Mouse (Mus musculus) kidney, postnatal 10 days (tissue): ENCODE measurements around the gene Zmym6.
"Not testable (repeated sequence)": the region's sequence is repeated elsewhere in the genome, so short reads cannot be mapped to it uniquely, and the experiment has no call there.

Source experiments
- DNase-seq: peaks from one replicate; pipeline ENCODE4 v3.0.0; 2021; ENCODE audit warnings: mixed read lengths

Zmym6 gene

GRCm38 (mm10) chr4:127076875-127077548 lies at the start of gene Zmym6:
TSS of gene Zmym6 (plus strand) at chr4:127077383.
- peak; percentile 97 for DNase-seq

GRCm38 (mm10) chr4:127037158-127037557 lies 40.0 kb upstream of the Zmym6 start:
- no peak for DNase-seq

GRCm38 (mm10) chr4:127037908-127038827 lies 39.0 kb upstream of the Zmym6 start:
- no peak for DNase-seq

GRCm38 (mm10) chr4:127038828-127039349 lies 38.3 kb upstream of the Zmym6 start:
- DNase-seq, result no peak

GRCm38 (mm10) chr4:127039871-127040483 lies 37.2 kb upstream of the Zmym6 start:
- DNase-seq, result no peak

- DNase-seq, result no peak
These were observed 33.6 kb upstream of the Zmym6 start for GRCm38 (mm10) chr4:127043540-127043939.

GRCm38 (mm10) chr4:127051121-127051520 lies 26.1 kb upstream of the Zmym6 start:
- no peak for DNase-seq

GRCm38 (mm10) chr4:127053071-127053470 lies 24.1 kb upstream of the Zmym6 start:
- DNase-seq, result no peak

GRCm38 (mm10) chr4:127054522-127055198 lies 22.5 kb upstream of the Zmym6 start:
- no peak for DNase-seq

- peak; percentile 94 for DNase-seq
These were observed 16.4 kb upstream of the Zmym6 start, which contains the start of gene Zmym1 for GRCm38 (mm10) chr4:127060585-127061290. TSS of gene Zmym1 (minus strand) at chr4:127061152.

- no peak for DNase-seq
These were observed 13.1 kb upstream of the Zmym6 start for GRCm38 (mm10) chr4:127064051-127064450.

- no peak for DNase-seq
These were observed 2.3 kb upstream of the Zmym6 start for GRCm38 (mm10) chr4:127074915-127075314.

- no peak for DNase-seq
These were observed 3.6 kb downstream of the Zmym6 start for GRCm38 (mm10) chr4:127080806-127081205.

- no peak for DNase-seq
These were observed 5.9 kb downstream of the Zmym6 start for GRCm38 (mm10) chr4:127083131-127083530.

- no peak for DNase-seq
These were observed 8.6 kb downstream of the Zmym6 start for GRCm38 (mm10) chr4:127085761-127086160.

GRCm38 (mm10) chr4:127091188-127091587 lies 14.0 kb downstream of the Zmym6 start:
- DNase-seq, result no peak

GRCm38 (mm10) chr4:127095090-127095489 lies 17.9 kb downstream of the Zmym6 start:
- no peak for DNase-seq

GRCm38 (mm10) chr4:127099552-127099951 lies 22.4 kb downstream of the Zmym6 start:
- not testable (repeated sequence) for DNase-seq

- DNase-seq, result peak; percentile 20
These were observed 30.4 kb downstream of the Zmym6 start for GRCm38 (mm10) chr4:127107566-127107965.

GRCm38 (mm10) chr4:127110570-127110969 lies 33.4 kb downstream of the Zmym6 start:
- DNase-seq, result no peak

- DNase-seq, result no peak
These were observed 46.2 kb downstream of the Zmym6 start, which contains the start of gene Tmem35b for GRCm38 (mm10) chr4:127123391-127123790. TSS of gene Tmem35b (plus strand) at chr4:127123691.

- DNase-seq, result no peak
These were observed 47.1 kb downstream of the Zmym6 start for GRCm38 (mm10) chr4:127124331-127124730.
